Mouse (Mus musculus) thymus, adult 2 months (tissue): ENCODE measurements around the gene Arfip2. TPM values are rescaled to one million over a fixed set of nuclear protein-coding genes. Genes with fewer than 3 reads are reported as not detected.

Source experiments
- DNase-seq: peaks from one replicate; pipeline ENCODE4 v3.0.0; 2021
- H3K27ac ChIP-seq: fragments of 200-500 bp; 2 replicates; pipeline ENCODE4 v1.5.1; 2012; ENCODE audit warnings: low read length, control low read depth; ENCODE audit not compliant: control insufficient read depth, insufficient read depth
- H3K27me3 ChIP-seq: fragments of 200-500 bp; 2 replicates; pipeline ENCODE4 v1.6.1; 2012; ENCODE audit warnings: mild to moderate bottlenecking, low read length, moderate library complexity, mixed read lengths; ENCODE audit not compliant: control insufficient read depth, insufficient read depth
- H3K36me3 ChIP-seq: fragments of 200-500 bp; 2 replicates; pipeline ENCODE4 v1.6.1; 2012; ENCODE audit warnings: mild to moderate bottlenecking, low read length, moderate library complexity; ENCODE audit not compliant: control insufficient read depth, insufficient read depth
- H3K4me1 ChIP-seq: fragments of 200-500 bp; replicated peaks from 2 replicates; pipeline ENCODE4 v1.6.1; 2012; ENCODE audit warnings: low read length; ENCODE audit not compliant: control insufficient read depth, insufficient read depth
- H3K4me3 ChIP-seq: fragments of 200-500 bp; 2 replicates; pipeline ENCODE4 v1.5.1; 2012; ENCODE audit warnings: mild to moderate bottlenecking, low read length, control low read depth, moderate library complexity; ENCODE audit not compliant: control insufficient read depth, insufficient read depth
- CTCF ChIP-seq: fragments of 200-500 bp; IDR thresholded peaks from 2 replicates; pipeline ENCODE4 v1.5.1; 2012; ENCODE audit warnings: mild to moderate bottlenecking, control low read depth, low read length, moderate library complexity, borderline replicate concordance; ENCODE audit not compliant: control insufficient read depth, poor library complexity, insufficient read depth; ENCODE audit errors: extremely low read depth
- POLR2A ChIP-seq: fragments of 200-500 bp; IDR thresholded peaks from 2 replicates; pipeline ENCODE4 v1.6.1; 2012; ENCODE audit warnings: mild to moderate bottlenecking, low read length, control low read depth, moderate library complexity; ENCODE audit not compliant: control insufficient read depth, poor library complexity, insufficient read depth; ENCODE audit errors: extremely low read depth
- WGBS: fragments of 180-500 bp; shearing (Covaris S2); methylation state at CpG from one replicate; pipeline ENCODE4 v1.1.7; 2018; 5-methylcytosine and 5-hydroxymethylcytosine counted together
- polyA plus RNA-seq: library from polyadenylated mRNA; depleted of rRNA; stranded (reverse); fragments of >200 nt; gene quantifications from 2 replicates; pipeline ENCODE4 v1.2.3, GENCODE M21; 2012; rRNA removed

Arfip2 gene
- polyA plus RNA-seq, 1 experiment: 53.6 TPM

- 56% methylated on average over 9 of the region's 9 CpGs for WGBS
- H3K27me3 ChIP-seq: no peaks in the 10 kb centered on the region
- H3K4me1 ChIP-seq: no peaks in the 10 kb centered on the region
- H3K27ac ChIP-seq: no peak overlapping the region
- no peak overlapping the region for H3K4me3 ChIP-seq
- TF ChIP-seq POLR2A: no peak
- no peak for TF ChIP-seq CTCF
- H3K36me3 ChIP-seq: no peaks in the 10 kb centered on the region
- DNase-seq: no peak
Observed at GRCm38 (mm10) chr7:105588325-105588912, 51.8 kb downstream of the Arfip2 start.

Other genes with a start within 250 kb of the Arfip2 start
- 36.6 and 52.6 TPM in 2 replicates for gene Fam160a2, start 240.4 kb downstream of the Arfip2 start, polyA plus RNA-seq
- 0.19 TPM in 1 of 2 replicates, not detected in the other for gene Cnga4, start 235.8 kb downstream of the Arfip2 start, polyA plus RNA-seq
- gene Cckbr, start 214.7 kb downstream of the Arfip2 start, polyA plus RNA-seq: 0.24 and 0.28 TPM in 2 replicates
- gene Cavin3, start 158.1 kb downstream of the Arfip2 start, polyA plus RNA-seq: 12.7 and 14.5 TPM in 2 replicates
- 43.3 and 47.7 TPM in 2 replicates for gene Smpd1, start 86.1 kb downstream of the Arfip2 start, polyA plus RNA-seq
- gene Apbb1, start 58.8 kb downstream of the Arfip2 start, polyA plus RNA-seq: 17.7 and 34.8 TPM in 2 replicates
- 0.97 and 8.6 TPM in 2 replicates for gene Hpx, start 40.3 kb downstream of the Arfip2 start, polyA plus RNA-seq
- gene Trim3, start 6.8 kb downstream of the Arfip2 start, polyA plus RNA-seq: 22.0 and 24.1 TPM in 2 replicates
- gene Timm10b, start 360 bp downstream of the Arfip2 start, polyA plus RNA-seq: 151 and 194 TPM in 2 replicates
- 414 and 445 TPM in 2 replicates for gene Gm45799, start 136 bp upstream of the Arfip2 start, polyA plus RNA-seq
- gene Dnhd1, start 10.4 kb upstream of the Arfip2 start, polyA plus RNA-seq: 1.4 and 2.7 TPM in 2 replicates
- 179 and 182 TPM in 2 replicates for gene Ilk, start 96.2 kb upstream of the Arfip2 start, polyA plus RNA-seq
- gene Rrp8, start 97.0 kb upstream of the Arfip2 start, polyA plus RNA-seq: 16.3 and 17.1 TPM in 2 replicates
- gene Taf10, start 103.9 kb upstream of the Arfip2 start, polyA plus RNA-seq: 553 and 667 TPM in 2 replicates
- 134 and 153 TPM in 2 replicates for gene Tpp1, start 111.8 kb upstream of the Arfip2 start, polyA plus RNA-seq
- 2.0 and 2.1 TPM in 2 replicates for gene Dchs1, start 147.2 kb upstream of the Arfip2 start, polyA plus RNA-seq
- 140 and 157 TPM in 2 replicates for gene Mrpl17, start 170.7 kb upstream of the Arfip2 start, polyA plus RNA-seq